Mouse (Mus musculus): ENCODE measurements around the gene C130074G19Rik. TPM values are rescaled to one million over a fixed set of nuclear protein-coding genes. Genes with fewer than 3 reads are reported as not detected.
A peak's percentile ranks its signal among the peaks of the same experiment; 100 is the strongest.

Gene C130074G19Rik
- total and polyA plus RNA-seq, 3 experiments = not detected

DNA sequence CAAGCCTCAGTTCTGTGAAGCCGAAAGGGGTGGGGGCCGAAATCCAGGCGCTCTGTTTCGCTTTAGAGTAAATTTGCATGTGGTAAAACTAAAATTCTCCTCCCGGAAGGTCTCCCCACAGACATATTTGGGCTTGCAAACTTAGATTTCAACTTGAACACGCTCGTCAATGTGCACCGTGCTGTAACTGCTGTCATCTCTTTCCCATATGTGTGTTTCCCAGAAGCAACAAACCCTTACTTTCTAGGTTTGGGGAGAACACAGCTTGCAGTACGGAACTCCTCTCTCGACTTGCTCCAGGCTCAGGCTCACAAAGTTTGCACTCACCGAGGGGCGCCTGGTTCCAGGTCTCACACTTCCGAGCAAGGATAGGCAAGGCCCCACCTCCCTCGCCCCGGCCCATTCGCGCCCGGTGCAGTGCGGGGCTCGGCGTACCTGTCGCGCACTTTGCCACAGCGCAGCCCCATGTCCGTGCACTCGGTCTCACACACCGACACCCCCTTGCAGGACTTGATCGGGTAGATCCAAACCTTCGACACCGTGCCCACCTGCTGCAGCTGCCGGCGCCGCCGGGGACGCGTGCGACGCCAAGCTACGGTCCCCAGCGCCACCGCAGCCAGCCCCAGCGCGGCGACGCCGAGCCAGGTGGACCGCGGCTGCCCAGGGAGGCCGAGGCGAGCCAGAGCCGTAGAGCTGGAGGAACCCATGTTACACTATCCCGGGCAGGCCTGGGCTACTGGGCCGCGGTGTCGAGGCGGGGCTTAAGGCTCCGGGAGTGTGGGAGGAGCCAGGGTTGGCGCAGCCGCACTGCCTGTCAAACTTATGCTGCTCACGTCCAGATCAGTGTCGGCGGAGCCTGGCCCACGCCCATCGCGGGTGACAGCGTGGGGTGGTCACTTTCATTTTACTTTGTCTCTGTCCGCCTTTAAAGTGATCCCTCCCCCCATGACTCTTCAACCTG is 37.6 kb downstream of the C130074G19Rik start (continued):
- TF ChIP-seq TBP (IDR thresholded peaks at IDR 0.05; ENCODE audit: low read depth, low read length) = peak; percentile 79
- TF ChIP-seq BHLHE40 (IDR thresholded peaks at IDR 0.05; ENCODE audit: borderline replicate concordance, low read depth, low read length) = no peak
- peak; percentile 69; the same call in 1 of the 2 replicates for TF ChIP-seq POLR2AphosphoS2 (IDR thresholded peaks at IDR 0.05; ENCODE audit: low read length)

DNA sequence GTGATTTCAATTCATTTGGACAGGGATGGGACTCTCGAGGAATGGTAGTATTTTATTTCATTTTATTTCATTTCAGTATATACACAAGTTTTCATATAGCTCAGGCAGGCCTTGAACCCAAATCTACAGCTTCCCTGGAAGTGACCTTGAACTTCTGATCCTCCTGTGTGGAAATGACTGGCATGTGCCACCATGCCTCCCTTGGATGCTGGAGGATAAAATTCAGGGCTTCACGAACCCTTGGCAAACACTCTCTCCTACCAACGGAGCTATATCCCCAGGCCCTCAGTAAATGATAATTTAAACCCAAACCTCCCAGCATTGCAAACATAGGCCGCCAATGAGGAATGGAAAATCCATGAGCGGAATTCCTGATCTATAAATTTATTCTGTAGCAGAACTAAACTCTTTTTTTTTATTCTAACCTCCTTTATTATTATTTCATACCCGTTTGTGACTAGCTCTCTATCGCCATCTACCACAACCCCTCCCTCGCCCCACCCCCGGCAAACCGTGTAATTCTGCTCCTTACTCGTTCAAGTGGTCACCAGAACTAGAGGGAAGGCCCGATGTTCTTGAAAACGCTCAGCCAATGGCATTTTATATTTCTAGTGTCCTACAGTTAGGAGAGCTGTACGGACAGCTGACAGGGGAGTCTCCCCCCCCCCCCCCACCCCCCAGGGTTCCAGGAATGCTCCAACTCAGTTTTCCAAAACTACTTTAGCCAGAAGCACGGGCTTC is 38.5 kb downstream of the C130074G19Rik start:
- peaks cover 10 to 11% of the 10 kb centered on the region in 2 experiments; a peak in 3 of 4 replicates for H3K4me1 ChIP-seq (ENCODE audit: control insufficient read depth in 1 of 2, insufficient read depth in 2 of 2, low read length in 2 of 2)

DNA sequence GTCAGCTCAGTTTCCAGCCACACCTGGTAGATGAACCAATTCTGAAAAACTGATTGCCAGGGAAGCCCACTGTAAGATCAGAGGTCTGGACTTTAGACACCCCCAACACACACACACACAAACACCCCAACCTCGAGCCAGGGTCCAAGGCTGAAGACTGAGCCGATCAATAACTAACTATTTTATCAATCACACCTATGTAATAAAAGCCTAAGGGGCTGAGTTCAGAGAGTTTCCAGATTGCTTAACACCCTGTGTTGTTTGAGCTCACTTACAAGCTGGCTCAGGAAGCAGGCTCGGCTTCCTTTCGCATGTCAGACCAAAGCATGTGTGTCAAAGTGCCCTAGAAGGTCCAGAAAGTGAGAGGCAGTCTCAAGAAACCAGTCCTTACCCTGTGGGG is 45.4 kb downstream of the C130074G19Rik start:
- H3K4me1 ChIP-seq (ENCODE audit: control insufficient read depth in 1 of 2, insufficient read depth in 2 of 2, low read length in 2 of 2) = peaks cover 3 to 4% of the 10 kb centered on the region in 2 experiments; a peak in 2 of 4 replicates
- H3K4me3 ChIP-seq (ENCODE audit: control insufficient read depth in 1 of 2, insufficient read depth in 1 of 2, low read depth in 2 of 2, low read length in 2 of 2) = no peak overlapping the region
- TF ChIP-seq BHLHE40 (IDR thresholded peaks at IDR 0.05; ENCODE audit: borderline replicate concordance, low read depth, low read length) = no peak
- TF ChIP-seq GATA1 (IDR thresholded peaks at IDR 0.05; ENCODE audit: low read depth, low read length) = no peak
- no peak for TF ChIP-seq SIN3A (IDR thresholded peaks at IDR 0.05; ENCODE audit: low read length)
- TF ChIP-seq E2F4 (IDR thresholded peaks at IDR 0.05; ENCODE audit: borderline replicate concordance, low read depth, low read length) = no peak
- H3K9ac ChIP-seq (ENCODE audit: control insufficient read depth, low read depth, low read length, poor library complexity, severe bottlenecking) = no peak overlapping the region
- no peaks in the 10 kb centered on the region for H3K9me3 ChIP-seq (replicated peaks; ENCODE audit: insufficient read depth, low read length)
- H3K79me2 ChIP-seq (ENCODE audit: control insufficient read depth, insufficient read depth, low read length, poor library complexity) = peaks cover 4% of the 10 kb centered on the region; the same call in 1 of the 2 replicates
- DNase-seq (ENCODE audit: low read depth, low spot score) = no peak
- H3K27ac ChIP-seq (ENCODE audit: control insufficient read depth, low read depth, low read length) = no peak overlapping the region
- no peaks in the 10 kb centered on the region for H3K27me3 ChIP-seq (ENCODE audit: control insufficient read depth in 1 of 2, insufficient read depth in 2 of 2, low read length in 2 of 2)
- H3K36me3 ChIP-seq (ENCODE audit: control insufficient read depth in 1 of 2, insufficient read depth in 2 of 2, low read length in 2 of 2) = peaks cover 0 to 13% of the 10 kb centered on the region in 2 experiments; a peak in 2 of 4 replicates

More for the DNA sequence above, 38.5 kb downstream of the C130074G19Rik start:
- H3K27ac ChIP-seq (ENCODE audit: control insufficient read depth, low read depth, low read length) = peak overlapping the region; percentile 29
- TF ChIP-seq BHLHE40 (IDR thresholded peaks at IDR 0.05; ENCODE audit: borderline replicate concordance, low read depth, low read length) (no peak), EP300 (IDR thresholded peaks at IDR 0.05; ENCODE audit: low read depth in 1 of 2, low read length in 2 of 2) (no peak), TBP (IDR thresholded peaks at IDR 0.05; ENCODE audit: low read depth, low read length) (no peak), CHD2 (IDR thresholded peaks at IDR 0.05; ENCODE audit: low read length) (no peak), CTCF (IDR thresholded peaks at IDR 0.05 in 2 of 3, conservative IDR thresholded peaks at IDR 0.05 in 1 of 3; ENCODE audit: control insufficient read depth in 1 of 3, insufficient read depth in 1 of 3, low read depth in 2 of 3, low read length in 3 of 3, poor library complexity in 1 of 3, severe bottlenecking in 1 of 3) (peak in 2 of 3 experiments; percentile 13 to 16; a peak in 2 of 6 replicates), ZC3H11A (IDR thresholded peaks at IDR 0.05; ENCODE audit: low read depth, low read length) (no peak), ZNF384 (IDR thresholded peaks at IDR 0.05; ENCODE audit: low read depth, low read length) (0 out of 2 replicates have a peak, but pooled peaks have one; percentile 28), POLR2A (IDR thresholded peaks at IDR 0.05; ENCODE audit: control insufficient read depth in 1 of 2, insufficient read depth in 1 of 2, low read depth in 1 of 2, low read length in 2 of 2, poor library complexity in 1 of 2) (no peak), MXI1 (IDR thresholded peaks at IDR 0.05; ENCODE audit: low read depth, low read length) (no peak), MAZ (IDR thresholded peaks at IDR 0.05; ENCODE audit: low read depth, low read length) (peak; percentile 56; the same call in 1 of the 2 replicates), TAL1 (IDR thresholded peaks at IDR 0.05; ENCODE audit: low read length) (no peak), HCFC1 (IDR thresholded peaks at IDR 0.05; ENCODE audit: low read depth, low read length) (no peak)
- H3K9me3 ChIP-seq (replicated peaks; ENCODE audit: insufficient read depth, low read length) = no peaks in the 10 kb centered on the region
- H3K79me2 ChIP-seq (ENCODE audit: control insufficient read depth, insufficient read depth, low read length, poor library complexity) = peaks cover 23% of the 10 kb centered on the region
- H3K36me3 ChIP-seq (ENCODE audit: control insufficient read depth in 1 of 2, insufficient read depth in 2 of 2, low read length in 2 of 2) = peaks cover 2 to 9% of the 10 kb centered on the region in 2 experiments; a peak in 3 of 4 replicates
- H3K27me3 ChIP-seq (ENCODE audit: control insufficient read depth in 1 of 2, insufficient read depth in 2 of 2, low read length in 2 of 2) = no peaks in the 10 kb centered on the region
- peak overlapping the region; percentile 84 to 99 for H3K4me3 ChIP-seq (ENCODE audit: control insufficient read depth in 1 of 2, insufficient read depth in 1 of 2, low read depth in 2 of 2, low read length in 2 of 2)
- DNase-seq (ENCODE audit: low read depth, low spot score) = peak; percentile 79
- peak overlapping the region; percentile 80 for H3K9ac ChIP-seq (ENCODE audit: control insufficient read depth, low read depth, low read length, poor library complexity, severe bottlenecking)

Data from MEL (cell line).